Mouse (Mus musculus): ENCODE measurements around the gene Usp6nl. TPM values are rescaled to one million over a fixed set of nuclear protein-coding genes. Genes with fewer than 3 reads are reported as not detected.

The Usp6nl gene
- total RNA-seq, 2 experiments from 2014 or later, result 2.5 to 4.7 TPM

DNA sequence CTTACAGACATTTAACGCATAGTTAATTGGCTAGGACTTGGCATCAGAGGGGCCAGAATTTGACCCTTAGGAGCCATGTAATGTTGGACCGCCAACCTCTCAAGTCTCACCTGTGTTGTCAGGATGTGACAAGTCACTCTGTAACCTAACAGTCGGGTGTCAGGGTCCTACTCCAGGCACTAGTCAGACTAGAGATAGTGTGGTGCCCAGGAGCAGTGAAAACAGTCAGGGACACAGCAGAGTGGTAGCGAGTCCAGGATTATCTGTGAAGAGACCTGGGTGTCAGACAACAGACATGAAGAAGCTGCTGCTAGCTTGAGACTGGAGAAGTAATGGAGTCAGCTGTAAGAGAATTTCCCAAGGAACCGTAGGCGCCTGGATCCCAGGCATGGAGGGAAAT is 45.0 kb downstream of the Usp6nl start:
- DNase-seq (ENCODE audit: low spot score), result no peak

DNA sequence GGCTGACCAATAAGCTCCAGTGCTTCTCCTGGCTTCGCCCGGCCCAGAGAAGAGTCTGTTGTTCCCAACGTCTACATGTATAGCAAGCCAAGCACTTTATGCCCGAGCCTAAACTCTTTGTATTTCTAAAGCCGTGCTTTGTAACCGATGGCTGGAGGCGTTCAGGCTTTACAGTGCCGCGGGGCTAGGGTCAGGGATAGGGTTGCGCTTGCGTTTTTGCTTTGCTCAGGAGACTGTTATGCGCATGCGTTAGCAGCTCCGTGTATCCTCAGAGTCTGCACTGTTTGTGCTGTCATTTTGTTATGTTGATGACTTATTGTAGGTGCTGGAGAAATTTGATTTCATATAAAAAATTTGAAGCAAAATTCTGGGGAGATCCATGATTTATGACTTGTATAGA is 51.7 kb downstream of the Usp6nl start:
- DNase-seq (ENCODE audit: low spot score), result no peak

DNA sequence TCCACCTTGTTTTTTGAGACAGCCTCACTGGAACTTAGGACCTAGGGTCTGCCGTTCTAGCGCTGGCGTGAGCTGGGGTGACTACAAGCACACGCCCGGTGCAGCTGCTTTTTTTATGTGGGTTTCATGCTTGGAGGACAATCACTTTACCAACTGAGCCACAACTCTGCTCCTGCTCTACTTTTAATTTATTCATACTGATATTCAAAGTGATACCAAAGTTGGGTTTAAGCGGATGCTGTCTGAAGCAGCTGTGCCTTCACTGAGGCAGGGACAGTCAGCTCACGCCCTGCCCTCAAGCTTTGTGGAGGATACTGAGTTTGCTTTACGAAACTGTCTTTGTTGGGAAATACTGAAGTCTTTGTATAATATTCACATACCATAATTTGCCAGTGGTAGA is 53.6 kb downstream of the Usp6nl start:
- no peak for DNase-seq (ENCODE audit: low spot score)

DNA sequence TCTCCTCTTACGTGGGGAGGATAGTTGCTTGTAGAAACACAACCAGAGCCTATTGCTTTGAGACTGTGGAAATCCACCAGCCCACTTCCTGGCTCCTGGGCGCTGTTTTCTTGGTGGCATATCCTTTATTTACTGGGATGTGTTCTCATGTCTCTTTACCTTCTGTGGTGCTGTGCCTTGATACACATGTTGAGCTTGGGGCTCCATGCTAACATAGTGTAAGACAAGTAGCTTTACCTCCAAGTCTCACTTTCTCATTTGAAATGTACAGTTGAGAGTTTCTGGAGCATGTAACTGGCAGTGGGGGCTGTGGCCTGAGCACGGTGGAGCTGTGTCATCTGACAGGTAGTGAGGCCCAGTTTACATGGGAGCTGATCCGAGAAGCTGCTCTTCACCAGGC is 54.5 kb downstream of the Usp6nl start:
- DNase-seq (ENCODE audit: low spot score), result no peak

DNA sequence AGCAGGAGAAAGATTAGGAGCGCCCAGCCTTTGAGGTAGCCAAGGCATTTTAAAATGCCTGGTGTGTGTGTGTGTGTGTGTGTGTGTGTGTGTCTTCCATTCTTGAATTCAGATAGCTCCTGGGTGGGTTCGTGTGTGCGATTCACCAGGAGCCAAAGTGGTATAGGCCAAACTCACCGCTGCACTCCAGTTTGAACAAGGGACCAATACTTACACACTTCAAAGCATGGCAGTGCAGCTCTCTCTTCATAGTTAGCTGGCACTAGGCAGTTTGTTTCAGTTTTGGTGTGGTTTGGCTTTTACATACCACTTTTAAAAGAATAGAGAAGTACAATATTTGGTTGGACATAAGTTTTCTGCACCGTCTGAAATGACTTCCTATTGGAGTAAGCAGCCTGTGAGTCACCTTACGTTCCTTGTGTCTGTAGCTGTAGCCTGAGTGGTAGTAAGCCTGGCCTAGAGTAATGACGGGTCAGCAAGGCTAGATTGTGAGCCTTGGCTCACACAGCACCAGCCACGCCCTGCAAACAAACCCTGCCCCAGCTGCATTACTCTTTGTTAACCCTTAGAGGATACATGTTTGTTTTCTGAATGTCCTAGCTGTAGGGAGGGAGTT is 56.2 kb downstream of the Usp6nl start:
- DNase-seq (ENCODE audit: low spot score), result no peak

DNA sequence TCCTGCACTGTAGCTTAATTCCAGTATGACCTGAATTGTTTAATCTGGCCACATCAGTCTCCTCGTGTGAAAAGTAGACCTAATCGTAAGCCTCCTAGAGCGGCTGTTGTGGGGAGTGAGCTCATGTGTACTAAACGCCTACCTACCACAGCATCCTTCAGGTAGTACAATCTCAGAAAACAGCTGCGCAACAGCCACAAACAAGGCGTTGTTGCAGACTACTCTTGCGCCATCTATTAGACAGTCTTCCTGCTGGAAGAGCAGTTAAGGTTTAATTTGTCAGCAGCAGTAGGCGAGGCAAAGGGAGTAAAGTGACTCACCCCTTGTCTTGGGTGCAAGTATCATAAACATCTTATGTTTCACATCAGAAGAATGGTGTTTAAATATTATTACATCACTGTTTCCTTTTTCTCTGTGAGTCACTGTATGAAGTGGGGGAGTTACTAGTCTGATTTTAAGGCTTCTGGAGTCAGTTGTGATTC is 57.3 kb downstream of the Usp6nl start:
- no peak for DNase-seq (ENCODE audit: low spot score)

DNA sequence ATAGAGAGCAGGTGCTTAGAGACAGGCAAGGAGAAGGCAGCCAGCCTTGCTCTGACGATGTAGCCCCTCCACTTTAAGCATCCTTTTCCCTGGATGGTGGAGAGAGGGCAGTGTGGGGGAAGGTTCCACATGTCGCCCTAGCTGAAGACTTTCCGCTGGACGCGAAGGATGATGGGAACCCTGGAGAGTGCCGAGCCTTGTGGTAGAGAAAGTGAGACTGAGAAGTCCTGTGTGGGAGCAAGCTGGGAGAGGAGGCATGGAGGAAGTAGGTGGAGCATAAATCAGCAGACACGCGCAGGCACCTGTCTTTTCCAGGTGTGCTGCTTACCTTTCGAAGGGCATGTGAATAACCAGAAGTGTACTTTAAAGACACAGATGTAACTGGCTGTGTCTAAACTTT is 57.9 kb downstream of the Usp6nl start:
- DNase-seq (ENCODE audit: low spot score), result no peak

DNA sequence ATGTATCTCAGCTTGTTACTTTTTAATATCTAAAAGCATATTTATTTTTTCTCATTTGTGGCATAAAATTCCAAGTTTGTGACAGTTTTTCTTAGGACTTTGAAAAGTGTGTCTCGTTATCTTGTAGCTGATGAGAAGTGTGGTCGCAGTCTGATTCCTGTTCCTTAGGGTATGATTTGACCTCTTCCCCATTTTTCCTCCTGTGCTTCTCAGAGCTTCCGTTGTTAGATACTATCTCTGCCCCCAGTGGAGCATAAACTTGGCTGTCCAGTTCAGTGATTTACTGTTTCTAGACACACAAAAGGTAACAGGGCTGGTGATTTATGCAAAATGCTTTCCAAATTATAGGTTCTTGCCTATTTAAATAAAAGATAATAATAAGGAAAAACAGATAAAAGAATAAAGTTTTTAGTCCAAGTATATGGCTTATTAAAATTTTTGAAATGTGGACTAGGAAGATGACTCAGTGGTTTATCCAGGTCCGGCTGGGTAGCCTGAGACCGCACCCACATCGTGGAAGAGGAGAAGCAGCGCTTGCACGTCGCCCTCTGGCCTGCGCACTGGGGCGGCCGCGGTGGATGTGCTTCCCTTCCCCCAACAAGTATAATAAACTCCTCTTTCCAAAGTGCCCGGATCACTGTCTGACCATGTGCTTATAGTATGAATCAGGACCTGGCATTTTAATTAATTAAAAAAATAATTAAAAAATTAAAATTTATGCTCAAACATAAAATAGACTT is 62.1 kb downstream of the Usp6nl start:
- DNase-seq (ENCODE audit: low spot score), result no peak

DNA sequence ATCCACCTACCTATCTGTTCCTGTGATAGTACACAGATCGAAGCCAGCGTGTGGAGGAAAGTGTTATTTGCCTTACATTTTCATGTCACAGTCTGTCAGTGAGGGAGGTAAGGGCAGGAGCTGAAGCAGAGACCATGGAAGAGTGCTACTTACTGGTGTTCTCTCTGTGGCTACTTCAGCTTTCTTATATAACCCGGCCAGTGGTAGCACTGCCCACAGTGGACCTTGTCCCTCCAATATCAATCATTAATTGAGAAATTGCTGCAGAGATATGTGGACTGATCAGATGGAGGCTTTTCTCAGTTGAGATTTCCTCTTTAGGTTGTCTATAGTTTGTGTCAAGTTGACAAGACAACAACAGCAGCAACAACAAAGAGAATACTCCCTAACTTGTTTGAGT is 66.7 kb downstream of the Usp6nl start:
- DNase-seq (ENCODE audit: low spot score), result no peak

DNA sequence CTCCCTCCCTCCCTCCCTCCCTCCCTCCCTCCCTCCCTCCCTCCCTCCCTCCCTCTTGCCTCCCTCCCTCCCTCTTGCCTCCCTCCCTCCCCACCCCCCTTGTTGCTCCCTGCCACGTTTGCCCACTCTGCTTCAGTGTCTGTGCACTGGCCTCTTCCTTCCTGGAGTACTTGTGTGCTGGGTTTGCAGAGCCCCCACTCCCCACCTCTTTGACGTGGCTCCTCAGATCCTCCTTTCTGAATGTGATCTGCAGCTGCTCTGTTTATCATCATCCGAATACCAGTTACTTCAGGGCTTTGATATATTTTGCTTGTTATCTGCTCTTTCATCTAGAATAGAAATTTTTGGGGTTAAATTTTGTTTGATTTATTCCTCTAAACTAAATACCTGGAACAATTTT is 68.8 kb downstream of the Usp6nl start:
- no peak for DNase-seq (ENCODE audit: low spot score)

DNA sequence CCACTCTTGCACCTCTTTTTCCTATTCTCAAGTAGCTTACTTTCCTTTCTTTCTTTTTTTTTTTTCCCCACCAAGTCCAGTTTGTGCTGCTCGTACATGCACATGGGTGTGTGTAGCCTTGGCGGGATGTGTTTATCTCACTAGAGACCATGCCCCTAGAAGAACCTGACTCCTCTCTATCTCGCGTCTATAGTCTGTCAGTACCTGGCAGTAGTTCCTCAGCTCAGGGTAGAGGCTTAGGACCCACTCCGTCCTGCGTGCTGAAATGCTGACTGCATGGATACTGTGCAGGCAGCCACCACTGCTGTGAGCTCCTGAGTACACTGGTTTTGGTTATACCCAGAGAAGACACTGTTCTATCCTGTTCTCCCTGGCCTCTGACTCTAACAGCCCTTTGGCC is 69.5 kb downstream of the Usp6nl start:
- no peak for DNase-seq (ENCODE audit: low spot score)

DNA sequence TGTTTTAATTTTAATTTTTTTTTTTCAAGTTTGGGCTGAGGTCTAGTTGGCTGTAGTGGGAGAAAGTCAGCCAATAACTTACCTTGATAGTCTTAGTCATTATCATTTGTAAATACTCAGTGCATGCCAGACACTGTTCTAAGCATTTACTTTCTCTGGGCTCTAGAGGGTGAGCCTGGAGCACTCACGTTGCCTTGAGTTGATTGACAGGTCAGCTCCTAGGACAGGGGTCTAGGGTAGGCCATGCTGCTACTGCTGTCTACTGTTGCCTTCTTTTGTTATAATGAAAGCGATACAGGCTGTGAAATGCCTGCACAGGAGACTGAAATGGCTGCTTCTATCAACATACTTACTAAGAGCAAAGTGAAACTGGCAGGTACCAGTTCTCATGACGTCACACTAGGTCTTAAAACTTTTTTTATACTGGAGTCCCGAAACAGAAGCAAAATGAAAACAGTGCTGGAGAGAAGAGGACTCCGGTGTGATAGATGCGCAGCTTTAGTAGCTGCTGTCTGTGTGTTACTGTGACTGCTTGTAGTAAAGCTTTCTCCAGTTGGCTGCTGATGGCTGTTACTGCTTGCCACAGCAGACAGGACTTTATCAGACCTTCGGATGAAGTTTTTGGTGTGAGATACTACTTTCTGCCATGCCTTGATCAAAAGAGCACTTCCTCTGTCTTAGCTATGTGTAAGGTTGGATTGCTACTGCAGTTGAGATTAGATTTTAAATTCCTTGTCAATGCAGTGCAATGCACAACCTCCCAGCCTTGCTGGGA is 73.6 kb downstream of the Usp6nl start:
- no peak for DNase-seq (ENCODE audit: low spot score)

DNA sequence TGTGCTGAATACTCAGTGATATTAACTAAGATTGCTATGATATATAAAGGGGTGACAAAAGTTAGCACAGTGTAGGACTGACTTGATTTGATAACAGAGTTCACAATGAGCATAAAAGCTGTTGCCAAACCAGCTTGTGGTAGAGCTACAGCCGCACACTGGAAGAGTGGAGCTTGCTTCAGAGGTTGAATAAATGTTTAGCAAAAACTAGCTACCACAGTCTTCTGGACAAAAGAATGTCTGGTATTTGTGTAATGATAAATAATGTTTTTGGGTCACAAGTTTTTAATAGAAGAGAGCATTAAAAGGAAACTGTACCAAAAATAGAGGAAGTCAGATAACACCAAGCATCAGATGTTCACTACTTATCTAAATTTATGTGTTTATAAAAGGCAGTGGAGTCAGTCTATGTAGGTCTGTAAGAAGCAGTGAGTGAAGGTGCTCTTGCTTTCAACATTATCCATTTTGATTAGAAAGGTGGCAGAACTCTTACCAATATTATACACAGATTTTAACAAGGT is 74.2 kb downstream of the Usp6nl start:
- no peak for DNase-seq (ENCODE audit: low spot score)

DNA sequence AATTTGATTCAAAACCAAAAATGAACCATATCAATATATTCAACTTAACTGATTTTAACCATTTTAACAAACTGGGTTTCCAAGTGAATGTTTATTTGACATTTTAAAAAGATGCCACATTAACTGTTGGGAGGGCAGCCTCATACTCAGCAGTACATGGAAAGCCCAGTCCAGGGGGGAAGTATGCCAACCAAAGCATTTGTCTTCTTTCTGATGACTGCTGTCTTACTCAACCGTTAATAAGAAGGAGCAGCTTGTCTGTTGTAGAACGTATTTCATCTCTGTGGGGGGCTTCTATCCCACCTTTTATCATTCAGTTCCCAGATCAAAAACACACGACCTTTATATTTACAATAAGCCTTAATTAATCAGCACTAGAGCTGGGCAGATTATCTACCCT is 74.7 kb downstream of the Usp6nl start:
- DNase-seq (ENCODE audit: low spot score), result no peak

DNA sequence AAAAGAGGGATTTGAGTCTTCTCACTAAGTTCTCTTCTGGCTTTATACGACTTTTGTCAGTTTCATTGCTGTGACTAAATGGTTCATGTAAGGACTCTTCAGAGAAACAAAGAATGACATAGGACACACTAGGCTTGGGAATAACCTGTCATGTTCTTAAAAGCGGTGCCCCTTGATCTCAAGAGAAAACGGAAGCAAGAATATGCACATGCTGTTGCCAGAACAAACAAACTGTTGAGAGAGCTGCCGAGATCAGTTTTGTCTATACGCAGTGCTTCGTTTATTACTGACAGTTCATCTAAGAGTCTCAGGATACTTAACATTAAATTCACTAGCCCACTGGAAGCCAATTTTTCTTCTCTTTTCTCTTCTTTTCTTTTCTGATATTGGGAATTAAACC is 76.4 kb downstream of the Usp6nl start:
- DNase-seq (ENCODE audit: low spot score), result no peak

DNA sequence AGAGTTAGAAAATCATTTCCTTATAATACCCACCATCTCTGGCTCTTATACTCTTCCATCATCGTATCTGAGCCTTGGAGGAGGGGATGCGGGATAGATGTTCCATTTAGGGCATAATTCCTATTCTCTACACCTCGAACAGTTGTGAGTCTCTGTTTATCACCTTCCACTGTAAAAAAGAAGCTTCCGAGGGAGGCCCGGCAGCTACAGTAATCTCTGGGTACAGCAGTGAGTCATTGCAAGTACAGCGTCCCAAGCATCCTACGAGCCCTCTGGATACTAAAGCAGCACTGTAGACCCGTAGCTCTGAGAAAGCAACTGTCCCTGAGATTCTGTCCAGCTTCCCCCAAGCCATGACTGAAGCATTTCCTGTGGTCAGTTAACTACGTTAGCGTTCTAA is 78.6 kb downstream of the Usp6nl start:
- no peak for DNase-seq (ENCODE audit: low spot score)

DNA sequence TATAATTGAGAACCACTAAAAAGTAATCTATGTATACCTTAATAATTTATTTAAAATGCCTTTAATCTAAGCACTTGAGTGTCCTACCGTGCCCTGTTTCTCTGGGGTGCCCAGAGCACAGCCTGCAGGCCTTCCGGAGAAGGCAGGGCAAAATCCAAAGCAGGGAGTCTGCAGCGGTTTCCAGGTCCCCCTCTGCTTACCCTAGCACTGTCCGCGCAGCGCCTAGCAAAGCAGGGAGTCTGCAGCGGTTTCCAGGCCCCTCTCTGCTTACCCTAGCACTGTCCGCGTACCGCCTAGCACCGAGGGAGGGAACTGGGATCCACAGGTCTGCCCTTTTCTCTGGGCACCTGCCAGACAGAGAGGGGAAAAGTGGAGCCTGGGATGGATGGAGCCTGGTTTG is 80.9 kb downstream of the Usp6nl start:
- no peak for DNase-seq (ENCODE audit: low spot score)

DNA sequence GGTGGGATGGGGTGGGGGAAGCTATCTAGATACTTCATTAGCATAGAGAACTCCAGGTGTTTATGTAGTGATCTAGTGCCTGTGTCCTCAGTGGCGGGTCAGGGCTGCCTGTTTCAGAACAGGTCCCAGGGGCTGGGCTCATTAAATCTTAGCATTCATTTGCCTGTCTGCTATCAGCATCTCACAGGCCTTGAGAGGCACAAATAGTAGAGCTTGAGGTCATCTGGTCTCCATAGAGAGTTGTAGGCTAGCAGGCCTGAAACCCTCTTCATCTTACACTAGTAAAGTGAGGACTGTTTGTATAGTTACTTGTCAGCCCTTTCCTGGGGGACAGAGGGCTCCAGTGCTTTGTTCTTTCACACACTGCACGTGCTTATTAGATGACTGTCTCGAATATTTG is 81.5 kb downstream of the Usp6nl start:
- DNase-seq (ENCODE audit: low spot score), result no peak

DNA sequence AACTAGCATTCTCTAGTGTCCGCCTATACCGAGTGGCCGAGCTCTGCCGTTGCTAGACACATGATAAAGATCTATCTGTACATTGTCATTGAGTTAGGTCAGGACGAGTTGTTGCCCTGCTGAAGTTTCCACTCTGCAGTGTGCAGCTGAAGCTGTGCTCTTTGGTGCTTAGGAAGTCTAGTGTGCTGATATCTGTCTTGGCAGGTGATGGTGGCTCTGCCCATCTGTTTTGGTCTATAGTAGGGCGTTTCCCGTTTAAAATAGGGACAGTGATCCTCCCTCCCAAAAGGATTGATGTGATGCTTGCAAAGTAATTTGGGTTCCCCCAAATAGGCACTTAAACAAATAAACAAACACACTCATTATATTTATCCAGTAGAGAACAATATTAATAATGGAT is 82.2 kb downstream of the Usp6nl start:
- DNase-seq (ENCODE audit: low spot score), result no peak

DNA sequence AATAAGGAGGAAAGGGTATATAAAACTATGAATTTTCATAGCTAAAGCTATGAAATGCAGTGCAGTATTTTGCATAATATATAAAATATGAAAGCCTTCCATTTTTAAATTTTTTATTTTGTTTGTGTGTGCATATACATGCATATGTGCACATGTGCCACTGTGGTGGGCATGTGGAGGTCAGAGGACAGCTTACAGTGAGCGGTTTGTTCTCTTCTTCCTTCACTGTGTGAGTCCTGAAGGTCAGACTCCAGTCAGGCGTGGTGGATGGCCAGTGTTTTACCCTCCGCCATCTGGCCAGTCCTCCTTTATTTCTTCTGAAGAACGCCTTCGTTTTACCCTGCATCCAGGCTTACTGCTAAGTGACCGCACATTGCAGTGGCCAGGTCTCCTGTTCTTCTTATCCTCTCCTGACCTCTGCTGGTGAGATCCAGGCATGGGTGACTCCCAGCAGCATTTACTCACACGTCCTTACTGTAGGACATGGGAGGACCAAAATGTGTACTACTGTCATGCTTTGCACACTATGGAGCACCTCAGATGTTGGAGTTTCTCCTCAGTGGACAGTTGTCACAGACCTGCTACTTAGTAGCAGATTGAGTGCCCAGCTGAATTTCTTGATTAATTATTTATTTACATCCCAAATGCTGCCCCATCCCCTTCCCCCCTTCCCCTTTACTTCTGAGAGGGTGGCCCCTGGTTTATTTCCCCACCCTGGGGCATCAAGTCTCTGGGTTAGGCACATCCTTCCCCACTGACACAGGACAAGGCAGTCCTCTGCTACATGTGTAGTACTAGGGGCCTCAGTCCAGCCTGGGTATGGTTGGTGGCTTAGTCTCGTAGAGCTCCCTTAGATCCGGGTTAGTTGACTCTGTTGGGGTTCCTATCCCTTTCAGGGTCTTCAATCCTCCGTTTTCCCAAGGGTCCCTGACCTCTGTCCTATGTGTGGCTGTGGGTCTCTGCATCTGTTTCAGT is 82.9 kb downstream of the Usp6nl start:
- peak; percentile 81 for DNase-seq (ENCODE audit: low spot score)

DNA sequence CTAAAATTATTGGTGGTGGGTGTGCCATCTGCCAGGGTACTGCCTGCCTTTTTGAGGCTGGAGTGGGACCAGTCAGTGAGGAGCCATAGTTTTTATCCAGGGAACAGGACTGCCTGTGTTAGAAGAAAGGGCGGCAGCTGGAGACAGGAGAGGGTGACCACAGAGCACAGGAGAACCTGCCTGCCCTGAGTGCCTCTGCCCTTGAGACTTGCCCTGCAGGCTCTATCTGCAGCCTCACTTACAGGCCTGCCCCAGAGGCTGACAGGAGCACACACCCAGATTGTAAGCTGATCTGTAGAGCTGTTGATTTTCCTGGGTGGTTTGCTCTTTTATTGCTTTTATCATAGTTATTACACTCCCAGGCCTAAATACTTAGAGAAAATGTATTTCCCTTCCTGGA is 85.2 kb downstream of the Usp6nl start:
- DNase-seq (ENCODE audit: low spot score), result no peak
